Mouse (Mus musculus) gastrocnemius, adult 18-20 months (tissue): ENCODE data around the gene Mgst2. TPM values are rescaled to one million over a fixed set of nuclear protein-coding genes. Genes with fewer than 3 reads are reported as not detected.

ENCODE experiments used
- DNase-seq: peaks from one replicate; pipeline ENCODE4 v3.0.0; 2021; ENCODE audit warnings: low spot score
- total RNA-seq, 2 experiments: library from RNA; stranded (reverse); gene quantifications; 2 replicates each; pipeline ENCODE4 v1.2.3; 2021

The Mgst2 gene
- total RNA-seq, 2 experiments from 2014 or later = 0.37 TPM; not detected in 1

- peak; percentile 54 for DNase-seq
These were observed 40.6 kb downstream of the Mgst2 start for GRCm38 (mm10) chr3:51700731-51701280.

GRCm38 (mm10) chr3:51701281-51701751 is 41.2 kb downstream of the Mgst2 start:
- DNase-seq = peak; percentile 73

- DNase-seq = no peak
These were observed 41.8 kb downstream of the Mgst2 start for GRCm38 (mm10) chr3:51701950-51702349.

- DNase-seq = no peak
These were observed 42.6 kb downstream of the Mgst2 start for GRCm38 (mm10) chr3:51702701-51703286.

- no peak for DNase-seq
These were observed 43.3 kb downstream of the Mgst2 start for GRCm38 (mm10) chr3:51703478-51703877.

- no peak for DNase-seq
These were observed 45.1 kb downstream of the Mgst2 start for GRCm38 (mm10) chr3:51705220-51705619.

GRCm38 (mm10) chr3:51708375-51708745 is 48.2 kb downstream of the Mgst2 start:
- DNase-seq = no peak

- DNase-seq = peak; percentile 94
These were observed 48.7 kb downstream of the Mgst2 start for GRCm38 (mm10) chr3:51708746-51709411.

- no peak for DNase-seq
These were observed 52.2 kb downstream of the Mgst2 start for GRCm38 (mm10) chr3:51712382-51712781.

- no peak for DNase-seq
These were observed 53.1 kb downstream of the Mgst2 start for GRCm38 (mm10) chr3:51713233-51713632.

- no peak for DNase-seq
These were observed 54.3 kb downstream of the Mgst2 start for GRCm38 (mm10) chr3:51714469-51714868.

GRCm38 (mm10) chr3:51717455-51717854 is 57.3 kb downstream of the Mgst2 start:
- DNase-seq = no peak

- DNase-seq = no peak
These were observed 57.7 kb downstream of the Mgst2 start for GRCm38 (mm10) chr3:51717909-51718308.

GRCm38 (mm10) chr3:51719373-51719772 is 59.2 kb downstream of the Mgst2 start:
- DNase-seq = no peak

- DNase-seq = no peak
These were observed 59.8 kb downstream of the Mgst2 start for GRCm38 (mm10) chr3:51719982-51720381.

GRCm38 (mm10) chr3:51726257-51726656 is 66.1 kb downstream of the Mgst2 start:
- DNase-seq = no peak

GRCm38 (mm10) chr3:51727487-51727886 is 67.3 kb downstream of the Mgst2 start:
- no peak for DNase-seq

GRCm38 (mm10) chr3:51727968-51728367 is 67.8 kb downstream of the Mgst2 start:
- no peak for DNase-seq

- DNase-seq = no peak
These were observed 68.3 kb downstream of the Mgst2 start for GRCm38 (mm10) chr3:51728456-51728855.

- no peak for DNase-seq
These were observed 69.2 kb downstream of the Mgst2 start for GRCm38 (mm10) chr3:51729109-51729918.

GRCm38 (mm10) chr3:51730662-51731061 is 70.5 kb downstream of the Mgst2 start:
- DNase-seq = no peak
